Mouse (Mus musculus) neural tube, embryonic 14.5 days (tissue): ENCODE data around the gene Srsf2. TPM values are rescaled to one million over a fixed set of nuclear protein-coding genes. Genes with fewer than 3 reads are reported as not detected.

Experiments
- ATAC-seq: fragments of 200-750 bp; cut with Nextera tagmentation; 2 replicates; pipeline ENCODE4 v1.8.0; 2017; ENCODE audit warnings: low read depth, mild to moderate bottlenecking, moderate TSS enrichment, moderate library complexity
- H3K27ac ChIP-seq: fragments of 300-500 bp; sonication (generic); 2 replicates; pipeline ENCODE4 v1.5.1; 2014; ENCODE audit warnings: low read depth, mild to moderate bottlenecking, control low read depth, low read length, moderate library complexity, mixed read lengths
- H3K27me3 ChIP-seq: fragments of 300-500 bp; sonication (generic); 2 replicates; pipeline ENCODE4 v1.6.1; 2014; ENCODE audit warnings: low read length; ENCODE audit not compliant: control insufficient read depth, insufficient read depth
- H3K36me3 ChIP-seq: fragments of 300-500 bp; sonication (generic); 2 replicates; pipeline ENCODE4 v1.6.1; 2014; ENCODE audit warnings: low read length, mixed read lengths; ENCODE audit not compliant: control insufficient read depth, insufficient read depth
- H3K4me1 ChIP-seq: fragments of 300-500 bp; sonication (generic); 2 replicates; pipeline ENCODE4 v1.6.1; 2014; ENCODE audit warnings: low read length; ENCODE audit not compliant: control insufficient read depth, insufficient read depth
- H3K4me2 ChIP-seq: fragments of 300-500 bp; sonication (generic); 2 replicates; pipeline ENCODE4 v1.6.1; 2014; ENCODE audit warnings: mild to moderate bottlenecking, low read depth, low read length, control low read depth
- H3K4me3 ChIP-seq: fragments of 300-500 bp; sonication (generic); 2 replicates; pipeline ENCODE4 v1.5.1; 2014; ENCODE audit warnings: low read depth, low read length, control low read depth, mixed read lengths
- H3K9ac ChIP-seq: fragments of 300-500 bp; sonication (generic); replicated peaks from 2 replicates; pipeline ENCODE4 v1.6.1; 2014; ENCODE audit warnings: low read depth, mild to moderate bottlenecking, control low read depth, low read length, mixed read lengths
- H3K9me3 ChIP-seq: fragments of 300-500 bp; sonication (generic); 2 replicates; pipeline ENCODE4 v1.6.1; 2016; ENCODE audit warnings: low read length; ENCODE audit not compliant: control insufficient read depth
- WGBS: fragments of 180-500 bp; shearing (Covaris S2); extraction: QIAGEN DNeasy Blood & Tissue Kit; methylation state at CpG from one replicate; pipeline ENCODE4 v1.1.7; 2014; 5-methylcytosine and 5-hydroxymethylcytosine counted together
- polyA plus RNA-seq: library from polyadenylated mRNA; unstranded; fragments of >200 nt; fragmentation: Nextera tagmentation; extraction: Ambion mirVana; gene quantifications from 2 replicates; pipeline ENCODE4 v1.2.1, GENCODE M21; 2014

Gene Srsf2
- polyA plus RNA-seq, 1 experiment from 2014 or later: 602 TPM

DNA sequence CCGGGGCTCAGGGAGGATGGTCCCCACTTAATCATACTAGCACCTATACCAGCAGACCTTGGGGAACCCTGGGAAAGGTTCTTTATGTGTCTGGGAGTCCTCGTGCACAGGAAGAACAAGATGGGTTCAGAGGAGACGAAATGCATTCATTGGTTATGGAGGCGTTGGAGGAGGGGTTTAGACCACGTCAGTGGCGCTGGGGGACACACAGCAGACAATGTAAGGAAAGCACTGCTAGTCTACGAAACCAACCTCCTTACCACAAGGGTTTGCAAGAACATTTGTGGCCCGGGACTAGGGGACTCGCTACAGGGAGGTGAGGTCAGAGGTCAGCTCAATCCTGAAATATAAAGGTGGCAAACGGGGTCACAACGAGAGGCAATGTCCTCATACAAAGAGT lies 42.4 kb downstream of the Srsf2 start:
- Histone ChIP-seq H3K9ac (peak overlapping the region; percentile 48), H3K36me3 (no peaks in the 10 kb centered on the region), H3K27me3 (no peaks in the 10 kb centered on the region), H3K4me3 (no peak overlapping the region), H3K27ac (peak overlapping the region; percentile 94), H3K4me1 (peaks cover 54% of the 10 kb centered on the region), H3K4me2 (peak overlapping the region; percentile 52; the same call in 1 of the 2 replicates), H3K9me3 (no peaks in the 10 kb centered on the region)
- ATAC-seq: no peak
- 43% methylated on average over 11 of the region's 11 CpGs for WGBS

DNA sequence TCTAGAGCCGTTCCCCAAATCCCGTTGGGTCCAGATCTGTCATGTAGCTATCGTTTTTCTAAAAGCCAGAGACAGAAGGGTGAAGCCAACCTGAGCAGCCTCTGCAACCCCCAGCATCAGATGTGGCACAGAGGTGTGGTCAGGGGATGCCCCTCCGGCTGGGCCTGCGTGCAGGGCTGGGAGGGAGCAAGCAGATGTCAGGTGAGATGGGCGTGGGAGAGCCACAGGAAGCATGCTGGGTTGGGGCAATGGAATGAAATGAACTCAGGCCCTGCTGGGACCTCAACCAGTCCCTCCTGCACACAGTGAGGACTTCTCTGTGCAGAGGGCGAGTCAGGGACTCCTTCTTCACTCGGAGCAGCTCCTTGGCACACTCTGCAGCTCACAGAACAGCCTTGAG lies 43.4 kb downstream of the Srsf2 start:
- no peaks in the 10 kb centered on the region for H3K36me3 ChIP-seq
- no peak overlapping the region for H3K4me2 ChIP-seq
- H3K27ac ChIP-seq: no peak overlapping the region
- no peak overlapping the region for H3K9ac ChIP-seq
- no peak overlapping the region for H3K4me3 ChIP-seq
- no peaks in the 10 kb centered on the region for H3K27me3 ChIP-seq
- peaks cover 45% of the 10 kb centered on the region for H3K4me1 ChIP-seq
- H3K9me3 ChIP-seq: no peaks in the 10 kb centered on the region
- no peak for ATAC-seq
- WGBS: 79% methylated on average over 8 of the region's 8 CpGs

DNA sequence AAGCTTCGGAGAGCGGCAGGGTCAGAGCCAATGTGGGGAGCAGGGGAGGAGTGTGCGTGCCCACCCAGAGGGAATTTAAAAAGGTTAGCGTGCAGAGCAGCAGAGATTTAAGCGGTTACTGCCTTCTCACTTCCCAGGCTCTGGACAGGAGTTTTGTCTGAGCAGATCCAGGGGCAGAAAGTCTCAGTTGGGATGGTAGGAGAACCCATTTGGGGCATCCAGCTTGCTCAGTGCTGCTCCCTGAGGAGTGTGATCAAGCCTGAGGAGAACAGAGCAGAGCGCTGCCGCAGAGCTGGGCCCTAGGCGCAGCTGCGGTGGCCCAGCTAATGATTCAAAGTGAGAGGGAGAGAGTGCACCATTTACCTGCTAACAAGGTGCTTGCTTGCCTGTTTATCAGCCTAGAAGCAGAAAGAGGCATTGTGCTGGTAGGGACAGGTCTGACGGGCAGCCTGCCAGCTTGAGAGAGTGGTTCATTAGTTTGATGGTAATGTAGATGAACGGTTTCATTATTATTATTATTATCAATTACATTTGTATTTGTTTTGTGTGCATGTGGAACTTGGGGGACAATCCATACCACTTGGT lies 44.0 kb downstream of the Srsf2 start:
- H3K4me3 ChIP-seq: no peak overlapping the region
- peaks cover 39% of the 10 kb centered on the region for H3K4me1 ChIP-seq
- no peaks in the 10 kb centered on the region for H3K9me3 ChIP-seq
- ATAC-seq: no peak
- no peaks in the 10 kb centered on the region for H3K36me3 ChIP-seq
- no peak overlapping the region for H3K4me2 ChIP-seq
- H3K27ac ChIP-seq: 0 out of 2 replicates have a peak overlapping the region, but pooled peaks have one; percentile 34
- H3K27me3 ChIP-seq: no peaks in the 10 kb centered on the region
- no peak overlapping the region for H3K9ac ChIP-seq
- WGBS: 80% methylated on average over 11 of the region's 11 CpGs

DNA sequence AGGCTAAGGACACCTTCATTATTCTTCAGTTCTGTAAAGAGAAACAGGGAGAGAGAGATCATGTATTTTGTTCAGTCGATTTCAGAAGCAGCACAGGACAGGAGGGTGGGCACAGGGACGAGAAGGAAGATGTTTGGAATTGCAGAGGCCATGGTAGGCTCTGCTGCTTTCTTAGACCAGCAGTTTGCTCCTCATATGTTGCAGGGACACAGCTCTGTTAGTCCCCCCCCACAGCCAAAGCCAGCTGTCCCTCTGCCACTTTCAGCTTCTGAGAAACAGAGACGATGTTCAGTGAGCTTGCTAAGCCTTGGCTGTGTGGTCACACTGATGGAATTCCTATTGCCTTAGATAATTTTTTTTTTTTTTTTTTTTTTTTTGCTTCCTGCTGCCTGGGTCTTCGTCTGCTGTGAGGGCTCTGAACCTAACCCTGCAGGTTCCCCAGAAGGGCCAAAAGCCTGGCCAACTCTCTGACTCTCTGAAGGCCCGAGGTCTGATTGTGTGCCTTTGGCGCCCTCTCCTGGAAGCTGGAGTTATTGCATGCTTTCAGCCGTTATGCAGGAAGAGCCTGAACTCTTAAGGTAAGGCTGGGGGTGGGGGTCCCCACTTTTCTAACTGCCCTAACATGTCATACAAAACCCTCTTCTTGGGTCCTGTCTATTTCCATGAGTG lies 44.8 kb downstream of the Srsf2 start:
- Histone ChIP-seq H3K4me3 (no peak overlapping the region), H3K9me3 (no peaks in the 10 kb centered on the region), H3K27ac (0 out of 2 replicates have a peak overlapping the region, but pooled peaks have one; percentile 30), H3K36me3 (no peaks in the 10 kb centered on the region), H3K27me3 (no peaks in the 10 kb centered on the region), H3K4me1 (peaks cover 30% of the 10 kb centered on the region), H3K9ac (no peak overlapping the region), H3K4me2 (no peak overlapping the region)
- ATAC-seq: no peak
- WGBS: 31% methylated on average over 7 of the region's 7 CpGs

DNA sequence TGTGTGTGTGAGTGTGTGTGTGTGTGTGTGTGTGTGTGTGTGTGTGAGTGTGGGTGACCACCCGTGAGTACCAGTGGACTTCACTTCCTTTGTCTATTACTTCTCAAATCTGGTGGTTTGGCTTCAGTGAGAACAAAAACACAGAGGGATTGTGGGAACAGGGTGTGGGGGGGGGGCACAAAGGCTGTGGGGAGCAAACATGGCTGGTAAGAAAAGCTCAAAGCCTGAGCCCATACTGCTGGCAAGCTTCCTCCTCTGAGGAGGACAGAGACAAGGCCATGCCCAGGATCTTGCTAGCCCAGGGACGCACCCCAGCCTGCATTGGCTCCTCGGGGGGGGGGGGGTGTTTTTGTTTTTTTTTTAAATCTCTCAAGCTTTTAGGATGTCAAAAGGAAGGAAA lies 45.4 kb downstream of the Srsf2 start:
- WGBS: 59% methylated on average over 3 of the region's 3 CpGs
- no peak for ATAC-seq
- Histone ChIP-seq H3K9ac (no peak overlapping the region), H3K4me2 (no peak overlapping the region), H3K27ac (no peak overlapping the region), H3K27me3 (no peaks in the 10 kb centered on the region), H3K4me3 (no peak overlapping the region), H3K4me1 (peaks cover 25% of the 10 kb centered on the region), H3K9me3 (no peaks in the 10 kb centered on the region), H3K36me3 (no peaks in the 10 kb centered on the region)

DNA sequence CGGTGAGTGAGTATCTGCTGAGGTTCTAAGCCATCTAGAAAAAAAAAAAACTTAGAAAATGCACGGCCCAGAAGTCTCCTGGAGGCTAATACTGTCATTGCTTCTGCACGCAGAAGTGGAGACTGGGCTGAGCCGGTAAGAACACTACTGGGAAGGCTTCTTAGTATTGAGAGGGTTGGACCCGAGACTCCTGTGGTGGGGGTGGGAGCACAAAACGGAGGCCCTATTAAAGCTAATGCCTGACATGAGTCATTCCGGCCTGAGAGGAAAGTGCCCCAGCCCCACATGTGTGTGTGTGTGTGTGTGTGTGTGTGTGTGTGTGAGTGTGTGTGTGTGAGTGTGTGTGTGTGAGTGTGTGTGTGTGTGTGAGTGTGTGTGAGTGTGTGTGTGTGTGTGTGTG lies 45.8 kb downstream of the Srsf2 start:
- H3K9me3 ChIP-seq: no peaks in the 10 kb centered on the region
- no peak overlapping the region for H3K9ac ChIP-seq
- H3K4me2 ChIP-seq: no peak overlapping the region
- no peak overlapping the region for H3K27ac ChIP-seq
- ATAC-seq: no peak
- H3K4me1 ChIP-seq: peaks cover 22% of the 10 kb centered on the region
- H3K36me3 ChIP-seq: no peaks in the 10 kb centered on the region
- H3K27me3 ChIP-seq: no peaks in the 10 kb centered on the region
- no peak overlapping the region for H3K4me3 ChIP-seq
- 66% methylated on average over 7 of the region's 7 CpGs for WGBS

DNA sequence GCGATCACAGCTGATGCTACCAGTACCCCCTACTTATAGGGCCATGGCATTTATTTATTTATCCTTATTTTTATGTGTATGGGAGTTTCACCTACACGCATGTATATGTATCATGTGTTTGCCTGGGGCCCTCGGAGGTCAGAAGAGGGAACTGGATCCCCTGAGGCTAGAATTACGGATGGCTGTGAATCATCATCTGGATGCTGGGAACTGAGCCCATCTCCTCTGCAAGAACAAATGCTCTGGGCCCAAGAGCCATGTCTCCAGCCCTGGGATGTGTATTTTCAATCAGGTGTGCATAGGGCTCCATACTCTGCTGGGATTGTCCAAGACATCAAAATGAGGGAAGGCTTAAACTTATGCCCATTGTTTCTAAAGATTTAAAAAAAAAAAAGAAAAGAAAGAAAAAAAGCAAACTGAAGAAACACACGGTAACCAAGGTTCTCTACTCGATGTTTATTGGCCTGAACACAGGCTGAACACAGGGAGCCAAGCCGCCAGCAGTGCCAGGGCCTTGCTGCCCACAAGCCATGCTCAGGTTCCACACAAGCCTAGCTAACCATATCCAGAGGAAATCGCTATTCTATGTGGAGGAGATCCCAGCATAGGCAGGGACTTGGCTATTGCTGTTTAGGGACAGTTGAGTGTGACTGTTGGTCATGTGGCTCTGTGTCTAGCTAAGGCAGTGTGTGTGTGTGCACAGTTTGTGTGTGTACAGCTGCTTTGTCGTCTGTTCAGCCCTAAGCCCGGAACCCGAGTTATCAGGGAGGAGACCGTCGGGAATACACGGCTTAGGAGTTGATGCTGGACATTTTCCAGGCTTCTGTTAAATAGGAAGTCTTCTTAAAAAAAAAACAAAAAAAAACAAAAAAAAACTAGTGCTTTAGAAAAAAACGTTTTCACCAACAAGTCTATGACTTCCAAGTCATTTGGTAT lies 46.5 kb downstream of the Srsf2 start:
- no peak overlapping the region for H3K27ac ChIP-seq

DNA sequence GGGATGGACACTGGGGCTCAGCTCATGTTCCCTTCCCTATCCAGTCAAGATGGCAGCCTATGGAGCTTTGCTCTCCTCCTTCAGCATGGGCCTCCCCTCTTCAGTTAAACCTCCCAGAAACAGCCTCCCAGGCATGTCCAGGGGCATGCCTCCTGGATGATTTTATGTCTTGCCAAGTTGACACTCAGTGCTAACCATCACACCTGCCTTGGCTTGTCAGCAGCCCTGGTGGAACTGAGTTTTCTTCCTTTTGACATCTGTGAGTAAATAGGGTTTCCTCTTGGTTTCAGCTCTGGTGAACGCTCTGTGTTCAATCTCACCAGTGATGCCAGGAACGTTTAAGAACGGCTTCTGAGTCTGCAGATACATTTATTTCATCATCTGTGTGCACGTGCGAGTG lies 50.2 kb downstream of the Srsf2 start:
- WGBS: 94% methylated on average over 5 of the region's 5 CpGs
- no peak for ATAC-seq
- H3K4me1 ChIP-seq: peaks cover under 1% of the 10 kb centered on the region; the same call in 1 of the 2 replicates
- no peak overlapping the region for H3K9ac ChIP-seq
- no peak overlapping the region for H3K27ac ChIP-seq
- H3K9me3 ChIP-seq: no peaks in the 10 kb centered on the region
- H3K36me3 ChIP-seq: no peaks in the 10 kb centered on the region
- no peaks in the 10 kb centered on the region for H3K27me3 ChIP-seq
- no peak overlapping the region for H3K4me2 ChIP-seq
- no peak overlapping the region for H3K4me3 ChIP-seq

More for the DNA sequence above, 46.5 kb downstream of the Srsf2 start:
- H3K27me3 ChIP-seq: no peaks in the 10 kb centered on the region
- H3K4me1 ChIP-seq: peaks cover 18% of the 10 kb centered on the region
- no peak overlapping the region for H3K9ac ChIP-seq
- no peak for ATAC-seq
- no peak overlapping the region for H3K4me2 ChIP-seq
- 78% methylated on average over 15 of the region's 15 CpGs for WGBS
- no peaks in the 10 kb centered on the region for H3K36me3 ChIP-seq
- no peak overlapping the region for H3K4me3 ChIP-seq
- no peaks in the 10 kb centered on the region for H3K9me3 ChIP-seq

DNA sequence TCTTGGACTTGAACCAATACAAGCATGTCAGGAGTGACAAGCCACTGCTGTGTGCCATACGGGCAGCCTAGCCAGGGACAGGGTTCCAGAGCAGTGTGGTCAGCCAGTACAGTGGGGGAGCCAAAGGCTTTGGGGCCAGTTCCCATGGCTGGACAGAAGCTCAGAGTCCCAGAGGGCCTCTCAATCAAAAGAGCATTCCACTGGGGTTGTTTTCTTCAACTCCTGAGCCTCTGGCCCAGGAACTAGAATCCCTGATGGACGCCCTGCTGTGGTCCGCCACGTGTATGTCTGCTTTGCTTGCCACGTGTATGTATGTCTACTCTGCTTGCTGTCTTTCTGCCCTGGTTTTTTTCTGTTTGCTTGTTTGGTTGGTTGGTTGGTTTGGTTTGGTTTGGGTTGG lies 51.8 kb downstream of the Srsf2 start:
- Histone ChIP-seq H3K27me3 (no peaks in the 10 kb centered on the region), H3K27ac (no peak overlapping the region), H3K4me3 (no peak overlapping the region), H3K9me3 (no peaks in the 10 kb centered on the region), H3K9ac (no peak overlapping the region), H3K4me1 (no peaks in the 10 kb centered on the region), H3K4me2 (no peak overlapping the region), H3K36me3 (no peaks in the 10 kb centered on the region)
- 79% methylated on average over 5 of the region's 5 CpGs for WGBS
- ATAC-seq: no peak
